Mouse (Mus musculus) kidney, adult 8-10 months (tissue): ENCODE measurements around the gene Piezo1.

Experiments used
- DNase-seq, 2 experiments: peaks; one replicate each; pipeline ENCODE4 v3.0.0; 2022

The Piezo1 gene

DNA sequence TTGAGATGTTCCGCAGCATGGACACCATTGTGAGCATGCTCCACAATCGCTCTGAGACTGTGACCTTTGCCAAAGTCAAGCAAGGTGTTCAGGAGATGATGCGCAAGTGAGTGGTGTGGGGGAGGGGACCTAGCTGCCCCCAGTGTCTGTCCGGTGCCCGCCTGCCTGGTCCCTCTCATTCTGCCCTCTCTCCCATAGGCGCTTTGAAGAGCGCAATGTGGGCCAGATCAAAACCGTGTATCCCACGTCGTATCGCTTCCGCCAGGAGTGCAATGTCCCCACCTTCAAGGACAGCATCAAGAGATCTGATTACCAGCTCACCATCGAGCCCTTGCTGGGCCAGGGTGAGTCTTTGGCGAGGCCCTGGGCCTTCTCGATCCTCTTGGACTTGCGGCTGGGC is 18.9 kb upstream of the Piezo1 start:
- no peak for DNase-seq

DNA sequence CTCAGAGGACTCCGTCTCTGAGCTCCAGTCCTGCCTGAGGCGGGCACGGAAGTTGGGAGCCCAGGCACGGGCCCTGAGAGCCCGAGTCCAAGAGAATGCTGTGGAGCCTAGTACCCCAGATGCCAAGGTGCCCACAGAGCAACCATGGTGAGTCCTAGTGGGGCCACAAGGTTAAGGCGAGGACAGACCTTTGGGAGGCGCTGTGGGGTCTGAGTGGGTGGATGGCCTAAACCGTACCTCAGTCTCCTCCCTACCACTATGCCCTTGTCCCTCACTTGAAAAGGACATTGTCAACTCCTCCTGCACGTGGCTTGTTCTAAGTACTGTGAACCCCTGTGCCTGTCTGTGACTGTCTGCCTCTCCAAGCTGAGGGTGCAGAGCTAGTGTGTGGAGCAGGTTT is 18.2 kb upstream of the Piezo1 start:
- DNase-seq = no peak

DNA sequence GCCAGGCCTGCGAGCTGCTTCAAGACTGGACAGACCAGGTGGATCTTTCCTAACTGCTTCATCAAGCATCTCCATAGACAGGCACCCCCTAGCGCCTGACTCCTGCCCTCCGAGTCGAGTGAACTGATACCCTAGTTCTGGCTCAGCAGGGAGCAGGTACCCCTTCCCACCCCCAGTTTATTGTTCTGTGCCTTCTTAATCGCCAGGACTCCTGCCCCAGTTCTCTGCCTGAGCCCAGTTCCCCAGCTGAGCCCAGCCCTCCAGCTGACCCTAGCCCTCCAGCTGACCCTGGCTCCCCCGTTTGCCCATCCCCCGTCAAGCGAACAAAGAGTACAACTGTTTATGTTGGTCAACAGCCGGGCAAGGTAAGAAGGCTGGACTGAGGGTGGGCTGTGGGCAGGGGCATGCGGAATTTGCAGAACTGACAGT is 17.8 kb upstream of the Piezo1 start:
- DNase-seq = no peak

DNA sequence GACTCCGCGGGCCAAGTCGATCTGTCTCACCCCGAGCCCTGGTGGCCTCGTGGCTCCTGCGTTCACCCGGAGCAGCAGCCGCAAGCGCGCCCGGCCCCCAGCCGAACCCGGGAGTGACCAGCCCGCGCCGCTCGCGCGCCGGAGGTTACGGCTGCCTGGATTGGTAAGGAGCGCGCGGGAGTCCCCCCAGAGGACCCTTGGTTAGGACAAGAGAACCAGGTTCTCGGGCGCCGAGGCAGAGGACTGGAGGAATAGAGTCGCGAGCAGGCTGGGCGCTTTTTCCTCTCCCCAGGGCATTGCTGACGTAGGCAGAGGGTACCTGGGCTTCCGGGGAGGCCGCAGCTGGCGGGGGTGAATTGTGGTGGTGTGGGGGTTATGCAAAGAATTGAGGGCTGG is 17.0 kb upstream of the Piezo1 start:
- DNase-seq = no peak

DNA sequence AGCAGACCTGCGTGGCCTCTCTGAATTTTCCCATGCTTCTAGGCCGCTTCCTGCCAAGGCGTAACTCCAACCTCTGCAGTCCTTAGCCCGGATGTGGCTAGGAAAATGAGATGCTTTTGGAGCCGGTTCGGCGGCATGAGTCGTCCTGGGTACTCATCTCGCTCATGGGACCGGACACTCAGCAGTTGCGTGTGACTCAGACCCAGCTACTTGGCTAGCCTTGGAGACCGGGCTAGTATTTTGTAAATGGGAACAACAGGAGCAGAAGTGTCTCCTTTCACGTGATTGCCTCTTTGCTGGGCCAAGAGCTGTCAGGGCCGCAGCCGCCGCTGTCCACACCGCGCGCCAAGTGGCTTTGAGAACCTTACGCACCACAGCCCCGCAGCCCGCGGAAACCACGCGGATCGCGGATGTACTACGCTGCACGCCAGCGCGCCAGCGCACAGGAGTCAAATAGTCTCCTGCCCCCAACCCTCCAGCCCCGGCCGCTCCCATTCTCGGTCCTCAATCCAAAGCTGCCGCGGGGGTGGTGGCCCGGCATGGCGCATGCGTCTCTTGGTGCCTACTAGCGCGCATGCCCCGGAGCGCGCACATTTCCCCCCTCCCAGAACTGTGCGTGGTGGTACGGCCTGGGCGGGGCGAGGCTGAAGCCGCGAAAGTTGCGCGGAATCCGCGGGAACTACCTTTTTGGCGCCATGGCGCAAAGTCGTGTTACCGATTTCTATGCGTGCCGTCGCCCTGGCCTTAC is 16.4 kb upstream of the Piezo1 start, which contains the start of gene Cdt1:
TSS of gene Cdt1 (plus strand) at position 655 of the 748 bp plus-strand sequence.
- DNase-seq = peak; percentile 91 to 95

DNA sequence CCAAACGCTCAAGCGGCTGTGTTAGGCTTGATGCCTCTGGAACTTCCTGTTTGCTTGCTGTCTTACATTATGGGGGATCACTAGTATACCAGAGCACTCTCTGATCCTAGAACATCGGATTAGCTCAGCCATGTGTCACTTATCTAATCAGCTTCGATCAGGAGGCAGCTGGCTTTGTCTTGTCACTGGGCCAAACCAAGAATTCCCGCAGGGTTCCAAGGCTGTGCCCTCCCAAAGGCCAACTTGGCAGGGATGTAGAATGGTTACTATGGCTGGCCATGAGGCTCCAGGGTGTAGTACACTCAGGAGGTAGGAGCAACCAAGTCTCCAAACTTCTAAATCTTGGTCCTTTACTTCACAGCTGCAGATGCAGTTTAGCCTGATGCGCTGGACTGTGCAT is 15.6 kb upstream of the Piezo1 start:
- DNase-seq = no peak

DNA sequence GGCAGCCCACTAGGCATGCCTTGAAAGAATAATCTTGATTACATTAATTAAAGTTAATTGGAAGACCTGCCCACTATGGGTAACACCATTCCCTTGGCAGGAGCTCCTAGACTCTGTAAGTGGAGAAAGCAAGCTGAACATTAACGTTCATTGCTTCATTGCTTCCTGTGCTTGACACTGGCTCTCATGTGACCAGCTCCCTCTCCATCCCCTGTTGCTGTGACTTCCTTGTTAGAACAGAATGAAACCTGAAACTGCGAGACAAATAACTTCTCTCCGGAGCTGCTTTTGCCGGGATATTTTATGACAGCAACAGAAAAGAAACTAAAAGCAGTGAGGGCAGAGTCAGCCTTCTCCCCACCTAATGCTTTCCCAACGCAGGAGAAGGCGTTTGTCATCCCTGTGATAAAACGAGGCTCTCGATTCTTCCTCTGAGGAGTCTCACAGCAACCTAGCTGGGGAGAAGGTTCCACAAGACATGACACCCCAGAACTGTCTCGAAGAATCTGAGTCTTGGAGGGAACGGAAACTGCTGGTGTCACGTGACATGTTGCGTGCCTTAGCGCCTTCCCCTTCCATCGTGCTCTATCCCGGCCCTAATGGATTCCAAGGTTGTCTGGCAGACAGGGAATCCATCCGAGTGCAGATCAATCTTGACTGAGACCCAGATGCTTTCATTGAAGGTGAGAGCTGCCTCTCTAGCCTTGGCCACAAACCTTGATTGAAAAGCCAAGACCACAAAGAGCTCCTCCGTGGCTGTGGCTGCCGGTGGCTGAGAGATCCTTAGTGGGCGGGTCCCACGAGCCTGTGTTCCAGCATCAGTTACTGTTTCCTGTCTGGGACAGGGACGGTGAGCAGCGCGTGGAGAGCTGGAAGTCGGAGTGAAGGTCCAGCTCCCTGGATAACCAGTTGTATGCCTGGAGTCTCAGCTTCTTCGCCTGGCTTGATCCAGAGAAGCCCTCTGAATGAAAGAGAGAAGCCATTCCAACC is 13.5 kb upstream of the Piezo1 start:
- no peak for DNase-seq

DNA sequence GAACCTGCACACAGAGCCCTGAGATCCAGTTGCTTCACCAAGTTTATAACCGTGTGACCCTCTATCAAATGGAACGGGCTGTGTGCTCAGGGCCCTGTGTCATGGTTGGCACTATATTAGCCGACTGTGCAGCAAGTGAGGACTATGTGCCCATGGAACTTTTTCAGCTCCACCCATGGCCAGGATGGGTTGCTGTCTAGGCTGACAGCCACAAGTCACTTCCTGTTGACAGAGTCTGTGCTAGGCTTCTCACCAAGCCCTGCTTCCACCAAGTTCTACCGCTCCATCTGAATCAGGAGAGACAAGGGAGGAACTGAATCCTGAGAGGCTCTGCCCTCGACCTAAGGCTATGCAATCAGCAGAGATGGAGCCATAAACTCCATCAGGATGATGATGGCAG is 10.1 kb upstream of the Piezo1 start:
- no peak for DNase-seq

DNA sequence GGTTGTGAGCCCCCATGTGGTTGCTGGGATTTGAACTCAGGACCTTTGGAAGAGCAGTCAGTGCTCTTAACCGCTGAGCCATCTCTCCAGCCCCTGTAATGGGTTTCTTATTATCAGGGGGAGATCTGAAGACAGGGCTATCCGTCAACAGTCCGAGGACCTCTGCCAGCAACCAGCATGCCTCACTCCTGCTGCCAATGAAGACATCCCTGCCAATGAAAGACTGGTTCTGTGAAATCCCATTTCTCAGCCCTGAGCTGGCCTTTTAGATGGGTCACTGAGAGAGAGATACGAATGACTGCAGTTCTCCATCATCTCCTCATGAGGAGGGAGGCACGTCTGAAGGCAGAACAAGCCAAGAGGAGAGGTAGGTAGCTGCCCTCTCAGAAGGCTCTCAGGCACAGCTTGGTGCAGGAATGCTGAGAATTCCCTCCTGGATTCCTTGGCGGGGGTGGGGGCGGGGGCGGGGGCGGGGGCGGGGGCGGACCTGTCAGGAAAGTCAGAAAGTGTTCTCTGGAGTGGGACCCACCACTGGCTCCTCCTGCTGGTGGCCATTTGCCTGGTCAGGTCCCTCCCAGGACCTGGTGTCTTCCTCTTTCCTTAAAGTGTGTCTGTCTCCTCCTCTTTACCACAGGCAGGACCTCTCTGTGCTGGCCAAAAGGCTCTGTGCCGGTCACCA is 7.7 kb upstream of the Piezo1 start:
- DNase-seq = peak in 1 of 2 experiments; percentile 48

DNA sequence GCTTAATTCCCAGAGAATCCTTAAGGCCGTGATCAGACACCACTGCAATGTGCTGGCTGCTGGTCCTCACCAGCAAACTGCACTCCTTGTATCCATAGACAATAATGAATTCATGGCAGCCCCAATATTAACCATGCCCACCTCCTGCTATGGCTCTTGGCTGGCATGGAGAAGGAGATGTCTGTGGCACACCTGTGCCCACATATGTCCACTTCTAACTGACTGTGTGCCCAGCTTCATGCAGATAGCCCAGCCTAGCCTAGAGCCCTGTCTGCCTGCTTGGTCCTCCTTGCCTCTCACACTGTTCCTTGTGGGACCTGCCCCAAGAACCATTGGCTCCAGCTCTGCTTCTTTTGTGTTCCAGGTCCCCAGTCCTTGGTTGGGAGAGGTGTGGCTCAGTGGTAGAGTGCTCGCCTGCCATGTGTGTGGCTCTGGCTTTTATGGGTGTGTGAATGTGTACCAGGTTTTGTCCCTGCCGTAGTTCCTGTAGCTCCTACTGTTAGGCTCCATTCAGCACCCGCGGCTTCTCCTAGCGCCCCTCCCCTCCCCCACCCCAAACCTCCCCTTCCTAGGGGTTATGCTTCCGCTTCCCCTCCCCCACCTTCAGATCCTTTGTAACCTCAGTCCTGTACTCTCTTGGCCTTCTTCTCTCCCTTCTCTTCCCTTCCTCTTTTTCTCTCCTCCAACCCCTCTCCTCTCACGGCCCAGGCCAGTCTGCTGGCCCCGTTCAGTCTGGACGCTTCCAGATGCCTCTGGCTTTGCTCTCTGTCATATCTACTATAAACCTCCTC is 6.3 kb upstream of the Piezo1 start:
- no peak for DNase-seq

DNA sequence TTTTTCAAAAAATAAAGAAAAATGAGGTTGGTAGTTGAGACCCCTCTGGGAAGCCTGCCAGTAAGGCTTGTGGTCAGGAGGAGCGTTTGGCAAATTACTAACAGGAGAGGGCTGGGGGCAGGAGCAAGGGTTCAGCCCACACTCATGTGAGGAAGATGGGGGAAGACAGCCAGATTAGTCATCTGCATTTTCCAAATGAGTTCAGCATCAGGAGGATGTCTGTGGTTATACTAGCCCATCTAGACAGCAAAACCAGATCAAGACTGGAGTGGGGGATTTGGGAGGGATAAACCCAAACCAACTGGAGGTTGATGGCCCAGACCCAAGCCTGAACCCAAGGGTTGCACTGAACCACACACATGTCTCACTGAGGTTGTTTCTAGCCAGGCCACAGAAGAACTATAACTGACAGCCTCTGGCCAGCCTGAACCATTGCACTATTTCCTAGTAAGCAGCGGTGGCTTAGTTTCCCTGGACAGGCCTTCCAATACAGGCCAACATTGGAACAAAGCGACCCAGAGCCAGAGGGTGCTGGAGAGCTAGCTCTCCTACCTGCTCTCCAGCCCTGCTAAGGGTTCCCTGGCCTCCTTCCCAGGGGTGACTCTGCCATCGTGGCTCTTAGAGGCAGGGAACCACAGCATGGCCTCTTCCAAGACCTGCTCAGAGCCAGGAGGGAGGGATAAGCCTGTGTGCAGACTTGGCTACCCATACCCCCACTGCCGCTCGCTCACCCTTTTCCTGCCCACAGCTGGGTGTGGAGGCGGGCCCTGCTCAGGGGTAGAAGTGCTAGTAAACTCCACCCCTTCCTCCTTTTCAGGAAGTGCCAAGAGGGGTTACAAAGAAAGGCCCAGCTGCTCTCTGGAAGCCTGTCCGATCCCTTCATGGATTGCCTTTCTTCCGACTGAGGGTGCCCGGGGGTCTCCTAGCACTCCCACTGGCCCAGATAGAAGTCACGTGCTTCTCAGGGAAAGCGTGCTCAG is 5.2 kb upstream of the Piezo1 start:
- peak in 1 of 2 experiments; percentile 54 for DNase-seq

DNA sequence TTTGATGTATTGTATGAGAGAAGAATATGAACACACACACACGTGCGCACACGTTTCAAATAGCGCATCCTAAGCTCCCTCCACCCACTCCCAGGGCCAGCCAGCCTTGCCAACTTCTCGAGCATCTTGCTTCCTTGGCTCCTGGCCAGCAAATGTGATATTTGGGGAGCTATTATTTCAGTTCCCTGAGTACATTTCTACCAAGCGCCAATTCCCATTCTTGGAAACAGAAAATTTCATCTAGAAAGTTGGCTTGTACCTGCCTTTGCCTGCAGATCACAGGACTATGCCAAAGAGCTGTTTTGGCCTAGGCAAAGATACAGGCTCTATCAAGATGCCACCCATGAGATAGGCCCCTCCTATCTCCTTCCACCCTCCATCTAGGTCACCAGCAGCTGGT is 3.7 kb upstream of the Piezo1 start:
- no peak for DNase-seq

DNA sequence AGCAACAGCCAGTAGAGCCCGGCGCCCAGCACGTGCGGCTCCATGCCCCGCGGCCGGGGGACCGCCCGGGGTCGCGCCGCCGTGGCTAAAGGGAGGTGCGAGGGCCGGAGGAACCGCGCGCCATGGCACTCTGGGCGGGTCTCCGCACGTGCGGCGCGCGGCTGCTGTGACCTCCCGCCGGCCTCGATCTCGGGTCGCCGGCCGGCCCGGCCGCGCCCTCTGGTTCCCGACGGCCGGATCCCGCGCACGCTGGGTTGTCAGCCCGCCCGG is 199 bp downstream of the Piezo1 start:
- DNase-seq = no peak

DNA sequence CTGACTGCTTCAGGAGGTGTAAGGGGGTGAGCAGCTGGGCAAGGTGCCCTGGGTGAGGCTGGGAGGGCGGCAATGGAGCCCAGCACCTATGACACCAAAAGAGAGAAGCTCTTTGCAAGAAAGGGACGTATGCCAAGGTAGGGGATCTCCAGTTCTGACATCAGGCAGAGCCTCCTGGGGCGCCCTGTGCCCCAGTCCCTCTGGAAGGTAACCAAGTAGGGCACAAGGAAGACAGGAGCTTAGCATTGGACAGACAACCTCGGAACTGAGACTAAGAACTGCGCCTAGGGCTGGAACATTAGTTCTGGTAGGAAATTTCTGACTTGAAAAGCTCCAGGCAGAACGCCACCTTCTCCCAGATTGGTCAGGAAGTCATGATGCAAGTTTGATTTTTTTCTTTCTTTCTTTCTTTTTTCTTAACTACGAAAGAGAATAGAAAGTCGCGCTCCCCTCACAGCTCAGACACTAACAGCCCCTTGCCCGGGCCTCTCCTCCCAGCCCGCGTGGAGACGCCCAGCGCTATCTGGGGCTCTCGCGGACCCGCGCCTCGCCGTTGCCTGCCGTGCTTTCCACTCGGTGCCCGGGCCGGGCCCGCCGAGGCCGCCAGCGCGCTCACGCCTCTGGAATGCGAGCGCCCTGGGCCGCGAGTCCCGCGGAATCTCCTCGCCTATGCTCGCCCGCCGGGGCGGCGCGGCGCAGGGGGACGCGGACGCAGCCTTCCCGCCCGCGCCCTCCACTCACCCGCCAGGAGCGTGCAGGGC is 715 bp downstream of the Piezo1 start:
- DNase-seq = peak in 1 of 2 experiments; percentile 42

DNA sequence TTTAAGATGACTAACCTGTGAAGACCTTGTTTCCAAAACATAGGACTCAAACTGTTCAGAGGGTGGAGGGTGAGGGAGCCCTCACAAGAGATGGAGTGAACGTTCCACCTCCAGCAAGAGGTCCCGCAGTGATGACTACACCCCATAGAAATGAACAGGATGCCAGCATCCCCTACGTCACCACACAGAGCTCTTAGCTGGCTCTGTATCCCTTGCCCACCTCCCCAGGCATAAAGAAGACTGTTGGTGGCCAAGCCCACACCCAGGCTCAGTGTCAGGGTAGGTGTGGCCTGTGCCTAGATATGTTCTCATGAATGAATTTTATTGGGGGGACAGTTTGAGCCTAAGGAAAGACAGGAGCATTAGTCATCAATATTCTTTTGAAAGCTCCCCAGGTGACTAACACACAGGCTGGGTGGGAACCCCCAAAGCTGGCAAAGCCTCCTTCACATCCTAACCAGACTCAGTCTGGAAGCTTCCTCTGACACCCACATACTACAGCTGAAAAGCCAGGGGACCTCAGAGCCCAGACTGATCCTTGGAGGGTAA is 2.2 kb downstream of the Piezo1 start:
- no peak for DNase-seq

DNA sequence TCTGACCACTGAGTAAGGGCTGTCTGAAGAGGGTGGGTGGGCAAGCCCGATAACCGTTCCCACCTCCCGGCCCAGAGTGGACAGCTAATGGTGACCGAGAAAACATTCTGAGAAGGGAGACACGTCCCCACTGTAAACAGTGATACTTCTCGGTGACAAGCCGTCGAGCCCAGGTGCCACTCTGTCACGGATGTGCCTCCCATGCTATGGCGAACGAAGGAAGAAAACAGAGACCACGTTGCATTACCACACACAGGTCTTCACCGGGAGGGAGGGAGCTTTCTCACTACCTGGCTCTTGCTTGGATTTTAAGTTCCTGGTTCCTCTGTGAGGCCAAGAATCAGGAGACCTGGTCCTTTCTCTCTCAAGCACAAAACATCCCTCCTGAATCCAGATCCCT is 2.8 kb downstream of the Piezo1 start:
- no peak for DNase-seq

DNA sequence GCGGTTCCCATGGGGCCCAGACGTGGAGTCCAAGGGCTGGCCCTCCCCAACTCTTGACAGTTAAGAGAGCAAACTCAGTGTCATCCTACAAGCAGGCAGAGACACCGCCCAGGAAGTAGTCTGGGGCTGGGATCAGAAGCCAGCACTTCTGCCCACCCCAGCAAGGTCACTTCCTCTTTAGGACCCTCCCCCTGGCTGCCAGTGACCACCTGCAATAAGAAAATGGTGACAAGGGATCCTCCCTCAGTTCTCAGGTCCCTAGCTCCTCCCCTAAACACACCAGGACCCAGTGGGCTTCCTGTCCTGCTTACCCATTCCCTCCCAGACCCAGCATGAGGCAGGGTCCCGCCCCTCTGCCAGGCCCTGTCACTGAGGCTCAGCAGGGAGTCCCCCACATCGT is 3.3 kb downstream of the Piezo1 start:
- no peak for DNase-seq

DNA sequence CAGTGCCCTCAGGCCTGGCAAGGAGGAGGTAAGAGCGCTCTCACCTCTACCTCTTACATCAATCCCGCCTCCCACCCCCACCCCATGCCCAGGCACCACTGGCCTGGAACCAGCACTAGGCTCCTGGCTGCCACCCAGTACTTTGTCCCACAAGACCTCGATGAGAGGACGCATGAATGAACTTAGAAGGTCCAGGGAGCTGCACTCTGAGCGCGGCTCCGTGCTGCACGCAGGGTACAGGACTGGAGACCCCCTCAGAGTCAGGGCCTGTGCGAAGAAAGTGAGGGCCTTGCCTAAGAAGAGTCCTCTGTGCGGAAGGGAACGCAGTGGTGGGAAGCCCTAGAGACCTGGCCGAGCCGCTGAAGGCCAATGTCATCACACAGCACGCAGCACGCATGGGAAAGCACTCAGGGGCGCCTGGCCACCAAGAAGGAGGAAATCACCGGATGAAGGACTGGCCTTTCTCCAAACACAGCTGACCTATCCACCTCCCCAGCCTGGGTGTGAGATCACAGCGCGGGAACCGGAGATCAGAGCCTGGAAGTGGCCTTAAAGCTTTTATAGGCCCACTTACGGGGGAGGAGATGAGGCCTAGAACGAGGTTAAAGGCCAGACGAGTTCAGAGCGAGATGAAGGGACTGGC is 4.2 kb downstream of the Piezo1 start:
- DNase-seq = peak; percentile 87 to 89

DNA sequence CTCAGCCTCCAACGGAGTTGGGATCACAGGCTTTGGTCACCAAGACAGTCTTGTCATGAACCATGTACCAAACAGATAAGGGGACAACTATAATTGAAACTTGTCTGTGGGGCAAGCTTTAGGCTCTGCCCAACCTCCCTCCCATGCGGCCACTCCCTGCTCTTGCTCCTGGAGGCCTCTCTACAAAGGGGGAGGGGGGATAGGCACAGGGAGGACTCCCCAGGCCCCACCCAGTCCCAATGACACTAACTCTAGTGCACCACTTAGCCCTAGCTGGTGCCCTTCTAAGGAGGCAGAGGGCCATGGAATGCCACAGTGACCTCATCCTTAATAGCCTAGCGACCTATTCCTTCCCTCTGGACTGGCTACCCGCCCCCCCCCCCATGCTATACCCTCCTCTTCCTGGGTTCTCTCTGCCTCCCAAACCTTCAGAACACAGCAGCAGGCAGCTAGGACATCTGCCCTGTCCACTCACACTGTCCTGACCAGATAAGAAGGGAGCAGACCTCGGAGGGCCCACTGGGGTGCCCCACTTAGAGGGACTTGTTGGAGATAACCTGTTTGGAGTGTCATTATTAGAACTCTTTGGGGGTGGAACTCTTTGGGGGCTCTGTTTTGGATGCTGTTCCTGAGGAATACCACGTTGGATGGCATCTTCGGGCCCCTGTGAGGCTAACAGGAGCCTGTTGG is 4.9 kb downstream of the Piezo1 start:
- no peak for DNase-seq
